Mouse (Mus musculus) limb, embryonic 11.5 days (tissue): Measurements from ENCODE around the gene Ankrd31. TPM values are rescaled to one million over a fixed set of nuclear protein-coding genes. Genes with fewer than 3 reads are reported as not detected.
A peak's percentile ranks its signal among the peaks of the same experiment; 100 is the strongest.

Experiments used
- ATAC-seq: fragments of 200-750 bp; cut with Nextera tagmentation; 2 replicates; pipeline ENCODE4 v1.8.0; 2017; ENCODE audit warnings: low read depth; ENCODE audit not compliant: insufficient number of reproducible peaks, low FRiP score, low TSS enrichment
- DNase-seq: peaks from one replicate; pipeline ENCODE4 v3.0.0-alpha.2; 2015; ENCODE audit warnings: low spot score
- H3K27ac ChIP-seq: fragments of 300-500 bp; sonication (generic); replicated peaks from 2 replicates; pipeline ENCODE4 v1.5.1; 2014; ENCODE audit warnings: low read depth, mild to moderate bottlenecking, low read length
- H3K27me3 ChIP-seq: fragments of 300-500 bp; sonication (generic); 2 replicates; pipeline ENCODE4 v1.6.1; 2014; ENCODE audit warnings: mild to moderate bottlenecking, low read length, mixed read lengths; ENCODE audit not compliant: control insufficient read depth, insufficient read depth
- H3K36me3 ChIP-seq: fragments of 300-500 bp; sonication (generic); 2 replicates; pipeline ENCODE4 v1.6.1; 2014; ENCODE audit warnings: mild to moderate bottlenecking, low read length, moderate library complexity, mixed read lengths; ENCODE audit not compliant: control insufficient read depth, insufficient read depth
- H3K4me1 ChIP-seq: fragments of 300-500 bp; sonication (generic); 2 replicates; pipeline ENCODE4 v1.6.1; 2014; ENCODE audit warnings: low read length, mixed read lengths; ENCODE audit not compliant: control insufficient read depth, insufficient read depth
- H3K4me2 ChIP-seq: fragments of 300-500 bp; sonication (generic); 2 replicates; pipeline ENCODE4 v1.6.1; 2014; ENCODE audit warnings: low read depth, mild to moderate bottlenecking, moderate library complexity; ENCODE audit not compliant: severe bottlenecking
- H3K4me3 ChIP-seq: fragments of 300-500 bp; sonication (generic); 2 replicates; pipeline ENCODE4 v1.5.1; 2014; ENCODE audit warnings: low read depth, low read length
- H3K9ac ChIP-seq: fragments of 300-500 bp; sonication (generic); 2 replicates; pipeline ENCODE4 v1.6.1; 2014; ENCODE audit warnings: mild to moderate bottlenecking, low read length
- H3K9me3 ChIP-seq: fragments of 300-500 bp; sonication (generic); 2 replicates; pipeline ENCODE4 v1.6.1; 2016; ENCODE audit warnings: low read length; ENCODE audit not compliant: control insufficient read depth
- WGBS: fragments of 180-500 bp; shearing (Covaris S2); extraction: QIAGEN DNeasy Blood & Tissue Kit; methylation state at CpG from one replicate; pipeline ENCODE4 v1.1.7; 2014; 5-methylcytosine and 5-hydroxymethylcytosine counted together
- polyA plus RNA-seq: library from polyadenylated mRNA; unstranded; fragments of >200 nt; fragmentation: Nextera tagmentation; extraction: Ambion mirVana; gene quantifications from 2 replicates; pipeline ENCODE4 v1.2.1, GENCODE M21; 2014

The Ankrd31 gene
- polyA plus RNA-seq, 1 experiment from 2014 or later = not detected

DNA sequence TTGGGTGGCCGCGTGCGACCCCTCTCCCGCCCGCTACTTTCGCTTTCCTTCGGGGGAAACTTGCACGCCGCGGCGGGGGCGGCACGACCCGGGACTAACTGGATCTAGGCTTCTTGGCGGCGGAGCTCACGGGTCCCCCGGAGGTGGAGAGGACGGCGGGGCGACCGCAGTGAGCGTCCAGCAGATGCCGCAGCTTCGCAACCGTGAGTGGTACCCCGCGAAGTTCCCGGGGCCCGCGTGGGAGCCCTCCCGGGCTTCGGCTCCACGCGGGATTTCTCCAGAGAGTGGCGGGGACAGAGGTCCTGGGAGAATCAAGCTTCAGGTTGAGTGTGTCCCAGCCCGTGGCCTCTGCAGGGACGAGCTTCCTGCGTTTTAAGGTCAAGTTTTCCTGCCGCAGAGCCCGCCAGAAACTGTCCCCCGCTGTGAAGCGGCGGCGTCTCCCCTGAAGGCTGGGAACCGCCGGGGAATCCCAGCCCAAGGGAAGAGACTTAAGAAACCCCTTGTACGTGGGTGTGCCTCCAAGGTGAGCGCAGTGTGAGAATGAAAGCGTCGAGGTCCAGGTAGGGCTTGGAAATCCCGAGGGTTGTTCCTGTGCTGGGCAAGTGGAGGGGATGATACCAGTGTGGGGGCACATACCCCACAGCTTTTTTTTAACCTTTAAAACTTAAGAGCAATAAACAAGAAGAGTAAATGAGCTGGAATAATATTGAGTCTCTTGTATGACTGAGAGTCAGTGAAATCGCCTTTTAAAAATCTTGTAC lies 177.1 kb downstream of the Ankrd31 start:
- ATAC-seq (no peak; the same call in 1 of the 2 replicates), DNase-seq (peak; percentile 61)
- Histone ChIP-seq H3K36me3 (no peaks in the 10 kb centered on the region), H3K4me2 (peak overlapping the region; percentile 99), H3K27ac (no peak overlapping the region), H3K27me3 (peaks cover 7% of the 10 kb centered on the region; the same call in 1 of the 2 replicates), H3K4me1 (peaks cover 17% of the 10 kb centered on the region; the same call in 1 of the 2 replicates), H3K9me3 (no peaks in the 10 kb centered on the region), H3K9ac (peak overlapping the region; percentile 72), H3K4me3 (peak overlapping the region; percentile 70)
- WGBS = 1% methylated on average over 53 of the region's 53 CpGs

DNA sequence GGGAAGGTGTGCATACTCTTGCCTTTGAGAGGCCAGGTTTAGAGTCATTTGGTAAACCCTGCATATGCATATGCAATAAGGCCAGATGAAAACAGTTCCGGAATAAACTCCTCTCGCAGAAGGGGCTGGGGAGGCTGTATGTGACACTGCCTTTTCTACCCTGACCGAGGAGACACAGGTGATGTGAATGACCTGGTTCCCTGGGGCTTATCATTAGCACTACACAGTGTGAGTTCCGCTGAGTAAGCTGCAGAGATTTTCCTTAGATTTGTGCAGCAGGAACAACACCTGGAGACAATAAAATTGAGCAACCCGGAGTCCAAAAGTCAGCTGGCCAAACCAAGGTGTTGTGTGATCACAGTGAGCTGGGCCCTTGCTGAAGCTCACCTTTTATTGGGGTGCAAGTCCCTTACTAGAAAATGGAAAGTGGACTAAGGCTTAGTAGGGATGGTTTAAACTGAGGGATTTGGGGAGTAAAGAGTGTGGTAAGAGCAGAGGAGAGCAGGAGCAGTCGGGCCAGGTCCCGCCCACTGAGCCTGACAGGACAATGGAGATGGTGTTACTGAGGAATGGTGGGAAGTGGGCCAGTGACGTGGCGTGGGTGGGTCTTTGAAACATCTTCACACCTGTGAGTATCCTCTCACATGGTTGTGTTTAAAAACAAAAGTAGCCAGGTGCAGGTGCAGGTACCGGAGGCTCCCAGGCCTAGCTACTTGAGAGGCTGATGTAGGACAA lies 178.1 kb downstream of the Ankrd31 start:
- DNase-seq (no peak), ATAC-seq (no peak)
- Histone ChIP-seq H3K4me3 (no peak overlapping the region), H3K9ac (no peak overlapping the region), H3K27me3 (peaks cover 7% of the 10 kb centered on the region; the same call in 1 of the 2 replicates), H3K4me1 (peaks cover 17% of the 10 kb centered on the region; the same call in 1 of the 2 replicates), H3K4me2 (no peak overlapping the region; the same call in 1 of the 2 replicates), H3K36me3 (no peaks in the 10 kb centered on the region), H3K9me3 (no peaks in the 10 kb centered on the region), H3K27ac (no peak overlapping the region)
- 24% methylated on average over 10 of the region's 10 CpGs for WGBS

DNA sequence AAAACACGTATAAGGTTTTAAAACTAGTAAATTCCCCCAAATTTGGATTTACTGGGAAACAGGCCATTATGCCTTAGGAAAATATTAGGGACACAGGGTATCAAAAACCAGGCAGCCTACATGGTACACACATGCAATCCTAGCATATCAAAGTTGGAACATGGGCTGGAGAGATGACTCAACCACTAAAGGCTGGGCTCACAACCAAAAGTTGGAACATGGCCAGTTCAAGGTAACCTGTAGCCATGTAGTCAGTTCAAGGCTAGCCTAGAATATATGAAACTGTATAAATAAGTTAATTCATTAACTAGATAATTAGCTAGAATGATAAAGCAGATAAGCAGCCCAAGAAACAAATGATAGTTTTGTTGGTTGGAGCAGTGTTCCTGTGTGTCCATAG lies 179.7 kb downstream of the Ankrd31 start:
- Histone ChIP-seq H3K36me3 (no peaks in the 10 kb centered on the region), H3K27me3 (peaks cover 7% of the 10 kb centered on the region; the same call in 1 of the 2 replicates), H3K4me2 (no peak overlapping the region), H3K27ac (no peak overlapping the region), H3K9ac (no peak overlapping the region), H3K4me3 (no peak overlapping the region), H3K4me1 (peaks cover 17% of the 10 kb centered on the region; the same call in 1 of the 2 replicates), H3K9me3 (no peaks in the 10 kb centered on the region)
- WGBS = 92% methylated on average over 1 of the region's 1 CpGs
- no peak for DNase-seq
- ATAC-seq = no peak

DNA sequence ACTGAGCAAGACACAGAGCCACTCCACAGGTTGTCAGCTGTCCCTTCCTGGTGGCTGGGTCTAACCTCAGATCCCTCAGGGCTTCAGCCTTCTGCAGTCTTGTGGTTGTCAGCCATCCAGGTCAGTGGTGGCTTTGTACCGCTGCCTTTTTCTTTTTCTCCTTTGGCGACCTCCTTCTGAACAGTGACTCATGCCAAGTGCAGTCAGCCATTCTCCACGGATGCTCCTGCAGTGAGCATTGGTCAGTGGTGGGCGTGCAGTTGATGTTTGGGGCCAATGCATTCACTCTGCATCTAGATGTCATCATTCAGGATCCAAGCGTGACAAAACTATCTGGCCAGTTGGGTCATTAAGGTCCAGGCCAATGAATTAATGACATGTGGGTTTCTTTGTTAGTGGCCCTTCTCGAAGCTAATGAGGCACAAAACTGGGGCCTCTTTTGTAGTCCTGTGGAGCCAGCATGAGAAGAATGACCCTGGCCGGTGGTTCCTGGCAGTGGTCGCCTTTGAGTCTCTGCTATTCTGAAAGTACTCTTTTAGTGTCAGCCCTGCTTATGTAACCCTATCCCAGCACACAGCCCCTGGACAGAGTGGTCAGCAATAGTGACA lies 180.5 kb downstream of the Ankrd31 start:
- ATAC-seq (no peak), DNase-seq (no peak)
- Histone ChIP-seq H3K36me3 (no peaks in the 10 kb centered on the region), H3K4me3 (no peak overlapping the region), H3K9me3 (no peaks in the 10 kb centered on the region), H3K27ac (no peak overlapping the region), H3K4me1 (peaks cover 17% of the 10 kb centered on the region; the same call in 1 of the 2 replicates), H3K9ac (no peak overlapping the region), H3K4me2 (no peak overlapping the region), H3K27me3 (peaks cover 7% of the 10 kb centered on the region; the same call in 1 of the 2 replicates)
- 56% methylated on average over 8 of the region's 8 CpGs for WGBS

DNA sequence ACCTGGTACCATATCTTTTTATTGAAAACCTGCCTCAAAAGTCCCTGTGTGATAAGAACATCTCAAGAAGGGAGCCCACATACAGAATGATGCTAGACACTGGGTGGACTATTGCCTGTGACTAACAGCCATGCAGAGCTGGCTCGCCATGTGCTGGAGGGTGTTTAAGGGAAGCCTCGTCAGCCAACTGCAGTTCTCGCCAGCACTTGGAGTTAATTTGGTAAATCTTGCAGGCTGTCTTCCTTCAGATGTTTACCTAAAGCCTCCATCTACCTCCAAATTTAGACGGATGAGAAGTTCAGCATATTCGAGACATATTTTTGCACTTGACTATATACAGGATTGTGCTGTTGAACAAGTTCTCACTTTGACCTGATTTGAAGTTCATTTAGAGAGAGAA lies 184.7 kb downstream of the Ankrd31 start:
- Histone ChIP-seq H3K27ac (no peak overlapping the region), H3K9me3 (no peaks in the 10 kb centered on the region), H3K9ac (no peak overlapping the region), H3K4me1 (peaks cover 5% of the 10 kb centered on the region; the same call in 1 of the 2 replicates), H3K4me3 (no peak overlapping the region), H3K27me3 (no peaks in the 10 kb centered on the region), H3K4me2 (no peak overlapping the region), H3K36me3 (no peaks in the 10 kb centered on the region)
- DNase-seq (no peak), ATAC-seq (no peak)
- WGBS = 88% methylated on average over 5 of the region's 5 CpGs

DNA sequence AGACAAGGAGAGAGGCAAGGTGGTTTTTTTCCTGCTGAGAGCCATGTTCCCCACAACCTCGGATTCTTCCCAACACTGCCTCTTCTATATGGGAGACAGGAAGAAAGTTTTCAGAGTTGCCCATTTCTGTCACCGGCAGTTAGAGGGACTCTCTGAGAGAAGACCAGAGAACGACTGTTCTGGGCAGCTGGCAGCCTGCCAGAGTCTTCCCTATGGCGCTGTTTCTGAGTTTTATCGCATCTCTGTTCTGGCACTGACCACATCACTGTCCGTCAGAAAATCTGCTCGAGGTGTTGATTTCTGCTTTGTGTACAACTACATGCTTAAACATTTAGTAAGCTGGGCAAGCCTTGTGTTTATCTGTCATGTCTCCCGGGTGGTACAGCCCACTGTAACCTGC lies 185.3 kb downstream of the Ankrd31 start:
- no peak for ATAC-seq
- H3K4me2 ChIP-seq = no peak overlapping the region
- WGBS = 82% methylated on average over 8 of the region's 8 CpGs

DNA sequence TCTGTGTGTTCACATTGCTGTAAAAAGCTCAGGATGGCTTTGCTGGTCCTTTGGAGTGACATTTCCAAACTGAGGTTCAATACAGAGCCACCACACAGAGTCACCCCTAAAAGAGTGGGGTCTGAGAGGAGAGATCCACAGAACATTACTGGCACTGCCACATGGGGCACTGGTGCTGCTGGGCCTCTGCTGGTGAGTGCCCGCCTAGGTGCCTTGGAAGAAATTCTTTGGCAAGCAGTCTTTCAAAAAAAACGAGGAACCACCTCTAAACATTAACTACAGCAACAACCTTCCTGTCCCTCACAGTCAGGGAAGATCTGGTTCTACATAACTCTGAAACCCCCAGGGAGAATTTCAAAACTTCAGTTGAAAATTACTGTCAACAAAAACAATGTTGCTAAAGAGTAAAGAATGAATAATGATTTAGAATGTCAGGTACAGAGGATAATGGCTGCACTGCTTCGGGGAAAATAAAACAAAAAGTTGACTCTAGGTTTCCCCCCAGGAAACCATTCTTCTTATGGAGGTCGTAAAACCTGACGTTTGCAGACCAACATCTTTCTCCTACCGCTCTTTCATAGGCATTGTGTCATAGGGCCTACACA lies 188.2 kb downstream of the Ankrd31 start:
- 53% methylated on average over 6 of the region's 6 CpGs for WGBS

More for the DNA sequence above, 185.3 kb downstream of the Ankrd31 start:
- Histone ChIP-seq H3K4me1 (peaks cover 5% of the 10 kb centered on the region; the same call in 1 of the 2 replicates), H3K4me3 (no peak overlapping the region), H3K36me3 (no peaks in the 10 kb centered on the region), H3K27ac (no peak overlapping the region), H3K9ac (no peak overlapping the region), H3K27me3 (no peaks in the 10 kb centered on the region), H3K9me3 (no peaks in the 10 kb centered on the region)
- no peak for DNase-seq

DNA sequence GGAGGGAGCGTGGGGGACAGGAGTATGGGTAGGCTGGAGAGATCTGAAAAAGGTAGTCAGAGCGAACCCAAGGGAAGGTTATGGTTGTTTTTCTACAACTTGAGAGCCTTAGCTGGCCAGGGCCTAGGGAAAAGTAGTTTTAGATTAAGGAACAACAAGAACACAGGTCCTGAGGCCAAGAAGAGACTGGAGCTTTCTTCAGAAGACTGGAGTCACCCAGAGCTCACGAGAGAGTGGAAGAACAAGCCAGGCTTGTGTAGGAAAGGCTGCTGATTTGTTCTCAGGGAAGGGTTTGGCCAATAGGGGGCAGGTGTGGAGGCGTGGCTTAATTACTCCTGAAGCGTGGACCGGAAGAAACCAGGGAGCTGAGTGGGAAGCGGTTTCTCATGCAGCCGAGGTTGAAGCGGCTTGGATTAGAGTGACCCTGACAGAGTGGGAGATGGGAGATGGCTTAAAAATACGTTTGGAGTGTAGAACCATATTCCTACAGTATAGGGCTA lies 189.0 kb downstream of the Ankrd31 start:
- 76% methylated on average over 10 of the region's 10 CpGs for WGBS
- no peaks in the 10 kb centered on the region for H3K9me3 ChIP-seq

More for the DNA sequence above, 188.2 kb downstream of the Ankrd31 start:
- no peak overlapping the region for H3K9ac ChIP-seq
- no peaks in the 10 kb centered on the region for H3K36me3 ChIP-seq
- H3K4me3 ChIP-seq = no peak overlapping the region
- no peak for ATAC-seq
- H3K4me2 ChIP-seq = no peak overlapping the region
- H3K27ac ChIP-seq = no peak overlapping the region
- H3K9me3 ChIP-seq = no peaks in the 10 kb centered on the region
- no peaks in the 10 kb centered on the region for H3K27me3 ChIP-seq
- H3K4me1 ChIP-seq = no peaks in the 10 kb centered on the region
- no peak for DNase-seq

More for the DNA sequence above, 189.0 kb downstream of the Ankrd31 start:
- ATAC-seq (no peak), DNase-seq (no peak)
- Histone ChIP-seq H3K27me3 (no peaks in the 10 kb centered on the region), H3K9ac (no peak overlapping the region), H3K4me3 (no peak overlapping the region), H3K36me3 (no peaks in the 10 kb centered on the region), H3K4me2 (no peak overlapping the region), H3K27ac (no peak overlapping the region), H3K4me1 (no peaks in the 10 kb centered on the region)
